Mouse (Mus musculus): ENCODE data around the gene Cd47. TPM values are rescaled to one million over a fixed set of nuclear protein-coding genes. Genes with fewer than 3 reads are reported as not detected.

The Cd47 gene
- polyA plus RNA-seq, 1 experiment from 2014 or later, result 192 TPM

DNA sequence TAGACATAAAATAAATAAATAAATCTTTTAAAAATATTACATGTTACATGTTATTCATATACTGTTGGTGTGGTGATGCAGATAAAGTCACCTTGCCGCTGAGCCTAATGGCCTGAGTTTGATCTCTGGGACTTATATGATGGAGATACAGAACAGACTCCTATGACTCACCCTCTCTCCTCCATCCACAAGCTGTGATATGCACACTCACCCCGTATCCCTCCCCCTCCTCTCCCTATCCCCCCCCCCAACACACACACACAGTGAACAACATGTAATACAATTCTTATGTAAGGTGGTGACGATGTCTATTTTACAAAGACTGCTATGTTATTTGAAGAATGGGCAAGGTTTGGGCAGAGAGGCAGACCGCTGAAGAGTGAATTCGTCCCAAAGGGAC lies 663 bp downstream of the Cd47 start:
- H3K4me1 ChIP-seq (ENCODE audit: control insufficient read depth, insufficient read depth, low read depth, low read length), result peaks cover 6% of the 10 kb centered on the region
- H3K9me3 ChIP-seq (ENCODE audit: control insufficient read depth, low read length), result no peaks in the 10 kb centered on the region
- WGBS, result 75% methylated on average over 5 of the region's 5 CpGs
- H3K4me3 ChIP-seq (ENCODE audit: low read length), result no peak overlapping the region
- no peak overlapping the region for H3K9ac ChIP-seq (ENCODE audit: low read depth, low read length)
- ATAC-seq, result peak; percentile 12; the same call in 1 of the 2 replicates
- H3K4me2 ChIP-seq (ENCODE audit: low read length), result no peak overlapping the region
- no peaks in the 10 kb centered on the region for H3K36me3 ChIP-seq (ENCODE audit: control insufficient read depth, insufficient read depth, low read length)
- no peak overlapping the region for H3K27ac ChIP-seq (ENCODE audit: low read depth, low read length)
- H3K27me3 ChIP-seq (replicated peaks; ENCODE audit: control insufficient read depth, insufficient read depth, low read length), result no peaks in the 10 kb centered on the region; the same call in 1 of the 2 replicates

DNA sequence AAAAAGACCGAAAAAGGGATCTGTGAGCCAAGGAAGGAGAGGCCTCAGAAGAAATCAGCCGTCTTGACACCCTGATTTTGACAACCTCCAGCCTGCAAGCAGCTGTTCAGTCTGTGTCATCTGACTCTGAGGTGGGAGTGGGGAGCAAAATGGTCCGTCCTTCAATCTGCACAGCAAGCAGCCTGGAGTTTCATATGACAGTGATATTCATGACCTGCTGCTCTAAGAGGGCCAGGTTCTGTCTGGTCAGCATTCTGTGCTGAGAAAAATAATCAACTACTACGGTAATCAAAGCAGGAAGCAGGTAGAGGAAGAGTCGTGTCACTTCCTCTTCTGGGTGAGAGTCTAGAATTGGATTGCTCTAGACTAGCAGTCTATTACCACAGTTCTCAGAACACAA lies 1.1 kb downstream of the Cd47 start:
- Histone ChIP-seq H3K27me3 (replicated peaks; ENCODE audit: control insufficient read depth, insufficient read depth, low read length) (no peaks in the 10 kb centered on the region; the same call in 1 of the 2 replicates), H3K4me2 (ENCODE audit: low read length) (no peak overlapping the region), H3K36me3 (ENCODE audit: control insufficient read depth, insufficient read depth, low read length) (no peaks in the 10 kb centered on the region), H3K9ac (ENCODE audit: low read depth, low read length) (no peak overlapping the region), H3K9me3 (ENCODE audit: control insufficient read depth, low read length) (no peaks in the 10 kb centered on the region), H3K4me3 (ENCODE audit: low read length) (no peak overlapping the region), H3K4me1 (ENCODE audit: control insufficient read depth, insufficient read depth, low read depth, low read length) (peaks cover 6% of the 10 kb centered on the region), H3K27ac (ENCODE audit: low read depth, low read length) (no peak overlapping the region)
- ATAC-seq, result peak; percentile 22; the same call in 1 of the 2 replicates
- WGBS, result 62% methylated on average over 5 of the region's 5 CpGs

DNA sequence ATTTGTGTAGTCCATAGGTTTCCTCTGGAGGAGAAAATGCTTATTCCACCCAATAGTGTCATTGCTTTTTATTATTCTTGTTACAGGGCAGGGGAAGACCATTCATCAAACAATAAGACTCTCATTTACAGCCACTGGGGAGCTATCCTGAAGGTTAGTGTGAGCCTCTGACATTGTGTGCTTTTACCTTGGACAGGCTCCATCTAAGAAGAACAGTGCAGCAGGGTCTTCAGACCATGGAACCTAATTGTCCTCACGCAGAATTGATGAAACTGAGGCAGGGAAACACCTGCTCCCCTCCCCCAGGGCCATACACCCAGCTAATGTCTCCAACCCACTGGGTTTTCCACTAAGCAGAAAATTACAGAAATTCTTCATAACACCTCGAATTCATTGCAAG lies 2.7 kb downstream of the Cd47 start:
- no peak for ATAC-seq
- Histone ChIP-seq H3K4me3 (ENCODE audit: low read length) (no peak overlapping the region), H3K4me1 (ENCODE audit: control insufficient read depth, insufficient read depth, low read depth, low read length) (peaks cover 6% of the 10 kb centered on the region), H3K9me3 (ENCODE audit: control insufficient read depth, low read length) (no peaks in the 10 kb centered on the region), H3K4me2 (ENCODE audit: low read length) (no peak overlapping the region), H3K36me3 (ENCODE audit: control insufficient read depth, insufficient read depth, low read length) (no peaks in the 10 kb centered on the region), H3K27ac (ENCODE audit: low read depth, low read length) (no peak overlapping the region), H3K27me3 (replicated peaks; ENCODE audit: control insufficient read depth, insufficient read depth, low read length) (no peaks in the 10 kb centered on the region; the same call in 1 of the 2 replicates), H3K9ac (ENCODE audit: low read depth, low read length) (no peak overlapping the region)
- 49% methylated on average over 2 of the region's 2 CpGs for WGBS

DNA sequence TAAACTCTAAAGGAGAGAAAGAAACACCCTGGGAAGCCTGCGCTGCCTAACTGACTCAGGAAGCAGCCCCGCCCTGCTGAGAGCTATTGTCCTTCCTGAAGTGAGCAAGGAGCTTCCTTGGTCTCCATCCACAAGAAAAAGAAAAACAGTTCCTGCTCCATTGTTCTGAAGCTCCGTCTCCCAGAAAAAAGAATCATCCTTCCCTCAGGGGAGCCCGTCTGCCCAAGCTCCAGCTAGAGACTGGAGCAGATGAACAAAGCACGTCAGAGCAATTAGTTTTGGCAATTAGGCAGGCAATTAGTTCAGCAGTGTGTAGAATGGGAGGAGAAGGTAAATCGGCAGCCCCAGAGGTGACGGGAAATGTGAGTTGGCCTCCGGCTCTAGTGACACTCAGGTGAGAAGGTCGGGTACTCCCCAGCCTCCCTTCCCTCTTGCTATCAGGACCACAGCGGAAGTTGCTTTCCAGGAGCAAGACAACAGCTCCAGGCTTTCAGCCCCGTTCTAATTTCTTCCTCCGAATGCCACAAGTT lies 3.7 kb downstream of the Cd47 start:
- under 1% methylated on average over 12 of the region's 12 CpGs for WGBS
- Histone ChIP-seq H3K9ac (ENCODE audit: low read depth, low read length) (peak overlapping the region; percentile 55), H3K27me3 (replicated peaks; ENCODE audit: control insufficient read depth, insufficient read depth, low read length) (no peaks in the 10 kb centered on the region; the same call in 1 of the 2 replicates), H3K4me3 (ENCODE audit: low read length) (peak overlapping the region; percentile 33), H3K4me2 (ENCODE audit: low read length) (peak overlapping the region; percentile 67), H3K4me1 (ENCODE audit: control insufficient read depth, insufficient read depth, low read depth, low read length) (peaks cover 6% of the 10 kb centered on the region), H3K9me3 (ENCODE audit: control insufficient read depth, low read length) (no peaks in the 10 kb centered on the region), H3K36me3 (ENCODE audit: control insufficient read depth, insufficient read depth, low read length) (no peaks in the 10 kb centered on the region), H3K27ac (ENCODE audit: low read depth, low read length) (no peak overlapping the region)
- ATAC-seq, result peak; percentile 76

DNA sequence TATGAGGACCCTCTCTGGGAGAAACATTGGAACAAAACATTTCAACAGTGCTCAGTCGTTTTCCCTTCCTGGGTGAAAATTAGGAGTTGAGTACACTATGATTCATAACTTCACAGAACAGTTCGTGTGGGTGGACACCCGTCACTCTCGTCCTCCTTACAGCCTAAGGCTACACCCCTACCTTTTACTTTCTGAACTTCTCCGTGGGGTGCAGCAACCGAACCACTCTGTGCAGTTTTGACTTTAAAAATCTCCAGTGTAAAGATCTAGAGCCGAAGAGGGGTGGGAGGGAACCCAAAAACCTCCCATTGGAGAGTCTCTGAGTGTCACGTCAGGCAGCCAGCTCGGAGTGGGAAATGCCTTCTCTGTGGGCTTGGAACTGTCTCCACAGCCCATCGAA lies 6.6 kb downstream of the Cd47 start:
- no peak overlapping the region for H3K9ac ChIP-seq (ENCODE audit: low read depth, low read length)

GRCm38 (mm10) chr16:49807419-49807841 lies 7.1 kb downstream of the Cd47 start:
- no peak overlapping the region for H3K27ac ChIP-seq (ENCODE audit: low read depth, low read length)
- ATAC-seq, result no peak
- no peak overlapping the region for H3K9ac ChIP-seq (ENCODE audit: low read depth, low read length)
- 85% methylated on average over 7 of the region's 7 CpGs for WGBS
- H3K27me3 ChIP-seq (replicated peaks; ENCODE audit: control insufficient read depth, insufficient read depth, low read length), result no peaks in the 10 kb centered on the region; the same call in 1 of the 2 replicates
- no peak overlapping the region for H3K4me2 ChIP-seq (ENCODE audit: low read length)
- no peaks in the 10 kb centered on the region for H3K9me3 ChIP-seq (ENCODE audit: control insufficient read depth, low read length)
- H3K4me1 ChIP-seq (ENCODE audit: control insufficient read depth, insufficient read depth, low read depth, low read length), result peaks cover 6% of the 10 kb centered on the region
- H3K4me3 ChIP-seq (ENCODE audit: low read length), result no peak overlapping the region
- H3K36me3 ChIP-seq (ENCODE audit: control insufficient read depth, insufficient read depth, low read length), result no peaks in the 10 kb centered on the region

More for the DNA sequence above, 6.6 kb downstream of the Cd47 start:
- H3K9me3 ChIP-seq (ENCODE audit: control insufficient read depth, low read length), result no peaks in the 10 kb centered on the region
- H3K27ac ChIP-seq (ENCODE audit: low read depth, low read length), result no peak overlapping the region
- no peak overlapping the region for H3K4me3 ChIP-seq (ENCODE audit: low read length)
- peaks cover 6% of the 10 kb centered on the region for H3K4me1 ChIP-seq (ENCODE audit: control insufficient read depth, insufficient read depth, low read depth, low read length)
- WGBS, result 84% methylated on average over 10 of the region's 10 CpGs
- no peak for ATAC-seq
- H3K4me2 ChIP-seq (ENCODE audit: low read length), result no peak overlapping the region
- no peaks in the 10 kb centered on the region for H3K36me3 ChIP-seq (ENCODE audit: control insufficient read depth, insufficient read depth, low read length)
- no peaks in the 10 kb centered on the region; the same call in 1 of the 2 replicates for H3K27me3 ChIP-seq (replicated peaks; ENCODE audit: control insufficient read depth, insufficient read depth, low read length)

DNA sequence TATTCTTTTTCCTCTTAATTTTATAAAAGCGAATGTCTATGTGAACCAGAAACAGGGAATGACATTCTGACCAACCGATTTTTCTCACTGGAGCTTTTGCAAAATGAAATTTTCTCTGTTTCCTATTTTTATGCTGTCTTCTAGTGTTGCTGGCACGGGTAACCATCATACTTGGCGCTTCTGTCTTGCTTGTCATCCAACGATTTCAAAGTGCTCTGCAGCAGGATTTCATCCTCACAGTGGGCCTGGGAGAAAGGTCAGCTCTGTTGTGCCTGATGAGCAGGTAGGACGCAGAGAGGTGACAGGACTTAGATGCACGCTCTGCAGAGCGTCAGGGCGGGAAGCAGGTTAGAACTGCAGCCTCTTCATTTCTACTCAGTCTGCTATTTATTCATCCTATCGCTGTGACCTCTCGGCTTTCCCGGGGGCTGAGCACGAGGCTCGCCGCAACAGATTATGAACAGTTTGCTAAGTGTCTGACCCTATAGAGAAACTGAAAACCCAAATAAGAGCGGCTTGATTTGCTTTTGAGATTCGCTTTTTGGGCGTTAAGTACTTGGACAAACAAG lies 7.6 kb downstream of the Cd47 start:
- no peak for ATAC-seq
- 86% methylated on average over 18 of the region's 18 CpGs for WGBS
- H3K4me3 ChIP-seq (ENCODE audit: low read length), result no peak overlapping the region
- no peak overlapping the region for H3K4me2 ChIP-seq (ENCODE audit: low read length)
- H3K36me3 ChIP-seq (ENCODE audit: control insufficient read depth, insufficient read depth, low read length), result no peaks in the 10 kb centered on the region
- H3K27ac ChIP-seq (ENCODE audit: low read depth, low read length), result no peak overlapping the region
- H3K9me3 ChIP-seq (ENCODE audit: control insufficient read depth, low read length), result no peaks in the 10 kb centered on the region
- H3K27me3 ChIP-seq (replicated peaks; ENCODE audit: control insufficient read depth, insufficient read depth, low read length), result no peaks in the 10 kb centered on the region; the same call in 1 of the 2 replicates
- no peak overlapping the region for H3K9ac ChIP-seq (ENCODE audit: low read depth, low read length)
- H3K4me1 ChIP-seq (ENCODE audit: control insufficient read depth, insufficient read depth, low read depth, low read length), result peaks cover 6% of the 10 kb centered on the region

- ATAC-seq, result no peak
- WGBS, result 80% methylated on average over 2 of the region's 2 CpGs
- no peaks in the 10 kb centered on the region for H3K27me3 ChIP-seq (replicated peaks; ENCODE audit: control insufficient read depth, insufficient read depth, low read length)
Measured at GRCm38 (mm10) chr16:49811897-49812296, 11.6 kb downstream of the Cd47 start.

DNA sequence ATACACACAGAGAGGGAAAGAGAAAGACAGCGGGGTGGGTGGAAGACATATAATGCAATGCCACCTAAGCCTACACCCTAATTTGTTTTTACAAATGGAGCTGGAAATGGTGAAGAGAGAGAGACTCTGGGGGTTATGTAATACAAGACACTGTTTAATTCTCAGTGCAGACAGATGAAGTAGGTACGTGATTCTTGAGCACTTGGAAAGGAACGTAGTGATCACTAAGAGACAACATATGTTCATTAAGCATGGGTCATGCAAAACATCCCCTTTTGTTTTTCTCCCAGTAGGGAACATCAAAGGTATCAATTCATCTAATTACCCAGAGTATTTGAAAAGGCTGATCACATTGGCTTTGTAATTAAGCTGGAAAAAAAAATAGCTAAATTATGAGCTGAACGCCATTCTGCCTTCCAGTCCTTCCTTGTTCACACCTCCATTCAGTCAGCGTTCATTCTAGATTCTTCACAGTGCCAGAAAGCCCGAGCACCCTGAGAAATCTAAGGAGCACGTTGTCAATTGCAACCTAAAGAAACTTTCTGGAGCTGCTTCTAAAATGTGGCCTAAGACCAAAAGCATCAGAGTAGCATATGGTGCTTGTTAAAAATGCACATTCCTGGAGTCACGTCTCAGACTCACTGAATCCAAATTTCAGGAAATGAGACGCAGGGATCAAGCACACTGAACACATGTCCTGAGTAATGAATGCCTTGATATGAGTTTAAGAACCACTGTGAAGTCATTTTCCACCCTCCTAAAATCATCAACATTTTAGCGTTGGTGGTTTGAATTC lies 12.7 kb downstream of the Cd47 start:
- ATAC-seq, result no peak
- Histone ChIP-seq H3K27ac (ENCODE audit: low read depth, low read length) (no peak overlapping the region), H3K36me3 (ENCODE audit: control insufficient read depth, insufficient read depth, low read length) (no peaks in the 10 kb centered on the region), H3K4me2 (ENCODE audit: low read length) (no peak overlapping the region), H3K4me1 (ENCODE audit: control insufficient read depth, insufficient read depth, low read depth, low read length) (no peaks in the 10 kb centered on the region), H3K27me3 (replicated peaks; ENCODE audit: control insufficient read depth, insufficient read depth, low read length) (no peaks in the 10 kb centered on the region), H3K9ac (ENCODE audit: low read depth, low read length) (no peak overlapping the region), H3K9me3 (ENCODE audit: control insufficient read depth, low read length) (no peaks in the 10 kb centered on the region), H3K4me3 (ENCODE audit: low read length) (no peak overlapping the region)
- 57% methylated on average over 10 of the region's 10 CpGs for WGBS

More at GRCm38 (mm10) chr16:49811897-49812296, 11.6 kb downstream of the Cd47 start:
- H3K27ac ChIP-seq (ENCODE audit: low read depth, low read length), result no peak overlapping the region
- no peaks in the 10 kb centered on the region for H3K4me1 ChIP-seq (ENCODE audit: control insufficient read depth, insufficient read depth, low read depth, low read length)
- no peaks in the 10 kb centered on the region for H3K9me3 ChIP-seq (ENCODE audit: control insufficient read depth, low read length)
- H3K4me3 ChIP-seq (ENCODE audit: low read length), result no peak overlapping the region
- H3K36me3 ChIP-seq (ENCODE audit: control insufficient read depth, insufficient read depth, low read length), result no peaks in the 10 kb centered on the region
- no peak overlapping the region for H3K9ac ChIP-seq (ENCODE audit: low read depth, low read length)
- no peak overlapping the region for H3K4me2 ChIP-seq (ENCODE audit: low read length)

Data from hindbrain, embryonic 16.5 days (tissue).